Mouse (Mus musculus) small intestine, adult 2 months (tissue): Measurements from ENCODE around the gene Bcl2l12.

ENCODE experiments used
- CTCF ChIP-seq: fragments of 200-500 bp; IDR thresholded peaks from 2 replicates; pipeline ENCODE4 v1.5.1; 2012; ENCODE audit warnings: low read depth, mild to moderate bottlenecking, control low read depth, inconsistent platforms, low read length, moderate library complexity, mixed read lengths; ENCODE audit not compliant: insufficient replicate concordance, insufficient read length; ENCODE audit errors: extremely low read depth
- POLR2A ChIP-seq: fragments of 200-500 bp; IDR thresholded peaks from 2 replicates; pipeline ENCODE4 v1.6.1; 2012; ENCODE audit warnings: low read depth, mild to moderate bottlenecking, control low read depth, inconsistent platforms, low read length, moderate library complexity

GRCm38 (mm10) chr7:44981539-44981938, 17.0 kb downstream of the Bcl2l12 start:
- TF ChIP-seq POLR2A: no peak
- no peak for TF ChIP-seq CTCF
